Mouse (Mus musculus) layer of hippocampus, adult 2 months (tissue): ENCODE data around the gene Bscl2. TPM values are rescaled to one million over a fixed set of nuclear protein-coding genes. Genes with fewer than 3 reads are reported as not detected.
A peak's percentile ranks its signal among the peaks of the same experiment; 100 is the strongest.

ENCODE experiments used
- DNase-seq, 2 experiments: peaks; one replicate each; pipeline ENCODE4 v3.0.0; 2022; ENCODE audit warnings: low spot score in 2 of 2
- H3K27ac ChIP-seq: fragments of 200-600 bp; 2 replicates; pipeline ENCODE4 v1.8.1; 2022
- H3K4me3 ChIP-seq: fragments of 200-600 bp; 2 replicates; pipeline ENCODE4 v1.8.1; 2022; ENCODE audit warnings: mild to moderate bottlenecking
- CTCF ChIP-seq: fragments of 200-600 bp; conservative IDR thresholded peaks from 2 replicates; pipeline ENCODE4 v1.8.1; 2022; ENCODE audit warnings: antibody characterized with exemption, mild to moderate bottlenecking, moderate library complexity
- long read RNA-seq, 2 experiments: library from polyadenylated mRNA; stranded (forward); transcript quantifications; one replicate each; pipeline ENCODE4 v2.0.0; 2021; ENCODE audit warnings: borderline mapping rate in 2 of 2
- total RNA-seq, 2 experiments: library from RNA; stranded (reverse); gene quantifications; 2 replicates each; pipeline ENCODE4 v1.2.3; 2021

Gene Bscl2
- total RNA-seq = 100 to 1,000 TPM; 101 TPM
- long read RNA-seq, experiment 1, transcript Bscl2-201 (11 exons, 1,388 nt) = minor isoform, 5 of 53 reads
- long read RNA-seq, experiment 1, transcript Bscl2-206 (11 exons, 1,795 nt) = major isoform, 32 of 53 reads
- long read RNA-seq, experiment 1, transcript Bscl2-210 (12 exons, 1,962 nt) = minor isoform, 7 of 53 reads
- long read RNA-seq, experiment 1, partial matches to known transcripts = 3 of 53 reads
- long read RNA-seq, experiment 1, other reads (novel, unspliced or antisense) = 4 of 53 reads
- long read RNA-seq, experiment 2, transcript Bscl2-210 (12 exons, 1,962 nt) = minor isoform, 23 of 91 reads
- long read RNA-seq, experiment 2, transcript Bscl2-201 (11 exons, 1,388 nt) = minor isoform, 6 of 91 reads
- long read RNA-seq, experiment 2, transcript Bscl2-206 (11 exons, 1,795 nt) = major isoform, 43 of 91 reads
- long read RNA-seq, experiment 2, partial matches to known transcripts = 5 of 91 reads
- long read RNA-seq, experiment 2, other reads (novel, unspliced or antisense) = 13 of 91 reads

- Histone ChIP-seq H3K4me3 (peak within 1 kb of the TSS; percentile 80), H3K27ac (peak within 1 kb of the TSS; percentile 97)
- DNase-seq = peak; percentile 78 to 88
- TF ChIP-seq CTCF = peak; percentile 85
Measured at GRCm38 (mm10) chr19:8837251-8837791, at the start of gene Bscl2. Gene Bscl2 (plus strand): TSS chr19:8837467.

GRCm38 (mm10) chr19:8788521-8788920, 48.7 kb upstream of the Bscl2 start:
- Histone ChIP-seq H3K27ac (peak overlapping the region; percentile 89), H3K4me3 (no peak overlapping the region)
- DNase-seq = no peak
- TF ChIP-seq CTCF = no peak

GRCm38 (mm10) chr19:8789171-8789570, 48.1 kb upstream of the Bscl2 start:
- H3K4me3 ChIP-seq = no peak overlapping the region
- peak overlapping the region; percentile 89 for H3K27ac ChIP-seq
- TF ChIP-seq CTCF = no peak
- peak in 1 of 2 experiments; percentile 34 for DNase-seq

GRCm38 (mm10) chr19:8790171-8790570, 47.1 kb upstream of the Bscl2 start:
- H3K4me3 ChIP-seq = no peak overlapping the region
- no peak for DNase-seq
- H3K27ac ChIP-seq = peak overlapping the region; percentile 89
- TF ChIP-seq CTCF = no peak

- peak; percentile 89 to 93 for DNase-seq
- Histone ChIP-seq H3K4me3 (peak within 1 kb of the TSS; percentile 92), H3K27ac (peak within 1 kb of the TSS; percentile 95)
- TF ChIP-seq CTCF = no peak
Measured at GRCm38 (mm10) chr19:8798264-8798946, 38.9 kb upstream of the Bscl2 start, which contains the start of gene Polr2g. Gene Polr2g (minus strand): TSS chr19:8798577.

- TF ChIP-seq CTCF = peak; percentile 33
- peak overlapping the region; percentile 92 for H3K4me3 ChIP-seq
Measured at GRCm38 (mm10) chr19:8798947-8799315, 38.3 kb upstream of the Bscl2 start.

GRCm38 (mm10) chr19:8802130-8802821, 35.0 kb upstream of the Bscl2 start, which contains the start of gene Zbtb3:
Gene Zbtb3 (plus strand): TSS chr19:8802555.
- Histone ChIP-seq H3K27ac (peak within 1 kb of the TSS; percentile 90), H3K4me3 (peak within 1 kb of the TSS; percentile 64)
- TF ChIP-seq CTCF = no peak
- peak; percentile 91 to 98 for DNase-seq

More at GRCm38 (mm10) chr19:8798947-8799315, 38.3 kb upstream of the Bscl2 start:
- no peak for DNase-seq
- H3K27ac ChIP-seq = peak overlapping the region; percentile 95

- DNase-seq = no peak
- no peak for TF ChIP-seq CTCF
- Histone ChIP-seq H3K27ac (peak overlapping the region; percentile 90; the same call in 1 of the 2 replicates), H3K4me3 (peak overlapping the region; percentile 64)
Measured at GRCm38 (mm10) chr19:8803204-8803780, 34.0 kb upstream of the Bscl2 start.

- Histone ChIP-seq H3K27ac (no peak overlapping the region), H3K4me3 (no peak overlapping the region)
- no peak for DNase-seq
- no peak for TF ChIP-seq CTCF
Measured at GRCm38 (mm10) chr19:8803879-8804660, 33.2 kb upstream of the Bscl2 start.

GRCm38 (mm10) chr19:8806810-8807209, 30.5 kb upstream of the Bscl2 start:
- no peak for DNase-seq
- TF ChIP-seq CTCF = no peak
- Histone ChIP-seq H3K4me3 (no peak overlapping the region), H3K27ac (peak overlapping the region; percentile 44; the same call in 1 of the 2 replicates)

- H3K4me3 ChIP-seq = no peak overlapping the region
- peak; percentile 62 for TF ChIP-seq CTCF
- H3K27ac ChIP-seq = no peak overlapping the region
- no peak for DNase-seq
Measured at GRCm38 (mm10) chr19:8815812-8816211, 21.5 kb upstream of the Bscl2 start.
